Mouse (Mus musculus): ENCODE data around the gene Mfsd4b2.

DNA sequence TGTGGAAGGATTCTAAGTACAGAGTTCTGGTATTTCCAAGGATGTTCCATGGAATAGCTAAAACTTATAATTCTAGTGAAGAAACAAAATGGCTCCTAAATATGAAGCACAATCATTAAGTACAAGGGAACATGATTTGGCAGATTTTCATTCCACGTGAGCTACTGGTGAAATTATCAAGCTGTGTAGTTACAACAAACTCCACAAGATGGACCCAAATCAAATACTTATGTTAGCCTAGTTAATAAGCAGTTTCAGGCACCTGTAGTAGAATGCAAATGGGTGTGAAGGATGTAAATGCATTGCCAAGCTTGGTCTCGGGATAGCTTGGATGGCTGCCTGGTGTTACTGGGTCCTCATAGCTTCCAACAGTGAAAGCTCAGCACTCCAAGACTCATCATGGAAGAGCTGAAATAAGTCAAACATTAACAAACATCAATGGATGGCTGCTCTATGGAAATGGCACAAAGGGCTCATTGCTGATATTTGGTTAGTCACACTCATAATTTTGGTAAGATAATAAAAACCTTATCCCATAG, 29.7 kb upstream of the Mfsd4b2 start:
- TF ChIP-seq CTCF (IDR thresholded peaks at IDR 0.05; ENCODE audit: low read depth) (peak; percentile 26; the same call in 1 of the 2 replicates), EP300 (optimal IDR thresholded peaks at IDR 0.05) (no peak)
